Mouse (Mus musculus) myocyte (in vitro differentiated cells): ENCODE data around the gene Mrtfb. TPM values are rescaled to one million over a fixed set of nuclear protein-coding genes. Genes with fewer than 3 reads are reported as not detected.
"Not testable (repeated sequence)": the region's sequence is repeated elsewhere in the genome, so short reads cannot be mapped to it uniquely, and the experiment has no call there.

Experiments used
- H3K27me3 ChIP-seq: one replicate; pipeline ENCODE4 v1.6.1; 2011; ENCODE audit not compliant: control insufficient read depth, insufficient read depth, insufficient read length
- H3K36me3 ChIP-seq: one replicate; pipeline ENCODE4 v1.6.1; 2011; ENCODE audit not compliant: control insufficient read depth, insufficient read depth
- H3K4me2 ChIP-seq: one replicate; pipeline ENCODE4 v1.6.1; 2011; ENCODE audit warnings: low read depth, control low read depth
- H3K4me3 ChIP-seq: one replicate; pipeline ENCODE4 v1.5.1; 2011; ENCODE audit warnings: mild to moderate bottlenecking, control low read depth, moderate library complexity
- H3K79me2 ChIP-seq: one replicate; pipeline ENCODE4 v1.6.1; 2011; ENCODE audit not compliant: control insufficient read depth, insufficient read depth
- H3ac ChIP-seq: one replicate; pipeline ENCODE4 v1.6.1; 2011; ENCODE audit not compliant: control insufficient read depth, insufficient read length
- CEBPB ChIP-seq: IDR thresholded peaks from 2 replicates; pipeline ENCODE4 v1.6.1; 2011; ENCODE audit warnings: mild to moderate bottlenecking, moderate library complexity; ENCODE audit not compliant: poor library complexity, insufficient read depth, severe bottlenecking
- E2F4 ChIP-seq: IDR thresholded peaks from one replicate; pipeline ENCODE4 v1.6.1; 2011; ENCODE audit warnings: mild to moderate bottlenecking, control low read depth, moderate library complexity; ENCODE audit not compliant: insufficient read depth
- MAX ChIP-seq: IDR thresholded peaks from one replicate; pipeline ENCODE4 v1.6.1; 2011; ENCODE audit warnings: low read depth, mild to moderate bottlenecking, control low read depth
- MYOD1 ChIP-seq, 3 experiments: IDR thresholded peaks; one replicate each; pipeline ENCODE4 v1.6.1; 2011; ENCODE audit warnings: control low read depth in 2 of 3, low read depth in 2 of 3, mild to moderate bottlenecking in 2 of 3, moderate library complexity in 1 of 3; ENCODE audit not compliant: insufficient read length in 2 of 3, control insufficient read depth in 1 of 3
- MYOG ChIP-seq, 3 experiments: IDR thresholded peaks; one replicate each; pipeline ENCODE4 v1.6.1; 2011; ENCODE audit warnings: control low read depth in 2 of 3, low read depth in 2 of 3, mild to moderate bottlenecking in 2 of 3; ENCODE audit not compliant: insufficient read length in 2 of 3, control insufficient read depth in 1 of 3, insufficient read depth in 1 of 3
- POLR2A ChIP-seq: IDR thresholded peaks from one replicate; pipeline ENCODE4 v1.6.1; 2011; ENCODE audit warnings: low read depth, mild to moderate bottlenecking, control low read depth, moderate library complexity; ENCODE audit not compliant: insufficient read length
- POLR2AphosphoS2 ChIP-seq: IDR thresholded peaks from one replicate; pipeline ENCODE4 v1.6.1; 2011; ENCODE audit warnings: low read depth, control low read depth; ENCODE audit not compliant: insufficient read length
- REST ChIP-seq: IDR thresholded peaks from one replicate; pipeline ENCODE4 v1.6.1; 2011; ENCODE audit warnings: mild to moderate bottlenecking, control low read depth, moderate library complexity; ENCODE audit not compliant: insufficient read depth, insufficient read length
- SRF ChIP-seq: IDR thresholded peaks from one replicate; pipeline ENCODE4 v1.6.1; 2011; ENCODE audit warnings: low read depth; ENCODE audit not compliant: control insufficient read depth, insufficient read length
- TCF12 ChIP-seq: IDR thresholded peaks from one replicate; pipeline ENCODE4 v1.6.1; 2011; ENCODE audit warnings: mild to moderate bottlenecking, control low read depth; ENCODE audit not compliant: poor library complexity, insufficient read depth, severe bottlenecking
- TCF3 ChIP-seq: IDR thresholded peaks from one replicate; pipeline ENCODE4 v1.6.1; 2011; ENCODE audit warnings: low read depth, control low read depth; ENCODE audit not compliant: insufficient read length
- USF1 ChIP-seq: IDR thresholded peaks from one replicate; pipeline ENCODE4 v1.6.1; 2011; ENCODE audit warnings: low read depth, mild to moderate bottlenecking, control low read depth, moderate library complexity
- polyA plus RNA-seq: library from polyadenylated mRNA; unstranded; fragments of >200 nt; fragmentation: generic; extraction: Trizol; gene quantifications from one replicate; pipeline ENCODE4 v1.2.1, GENCODE M21; 2012; ENCODE audit warnings: missing spikeins

The Mrtfb gene
- polyA plus RNA-seq, 1 experiment: 5.2 TPM

DNA sequence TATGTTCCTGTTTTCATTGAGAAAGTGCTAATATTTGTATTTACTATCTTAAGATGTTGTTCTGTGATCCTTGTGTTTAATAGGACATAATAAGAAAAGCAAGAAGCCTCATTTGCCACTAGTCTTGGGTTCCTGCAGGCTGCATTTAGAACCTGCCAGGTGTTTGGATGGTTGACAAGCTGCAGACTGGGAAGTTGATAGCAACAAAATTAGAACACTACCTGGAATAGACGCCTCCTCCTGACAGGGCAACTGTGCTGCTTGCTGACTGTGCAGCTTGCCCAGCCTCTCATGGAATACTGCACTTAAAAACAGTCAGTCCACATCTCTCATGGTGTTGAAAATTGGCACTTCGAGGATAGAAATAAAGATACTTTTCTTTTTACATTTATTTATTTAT, 76.3 kb downstream of the Mrtfb start:
- no peaks in the 10 kb centered on the region for H3K79me2 ChIP-seq
- H3K36me3 ChIP-seq: no peaks in the 10 kb centered on the region
- H3K4me2 ChIP-seq: no peak overlapping the region
- H3K27me3 ChIP-seq: no peaks in the 10 kb centered on the region
- no peak for TF ChIP-seq MYOG (IDR thresholded peaks at IDR 0.05; ENCODE audit: control insufficient read depth in 1 of 3, insufficient read depth in 1 of 3, insufficient read length in 2 of 3, low read depth in 2 of 3)
- TF ChIP-seq MAX: no peak
- TF ChIP-seq POLR2A: no peak
- no peak for TF ChIP-seq MYOD1 (IDR thresholded peaks at IDR 0.05; ENCODE audit: control insufficient read depth in 1 of 3, insufficient read length in 2 of 3, low read depth in 2 of 3)
- no peak for TF ChIP-seq TCF3
- TF ChIP-seq SRF: no peak
- no peak for TF ChIP-seq E2F4
- TF ChIP-seq USF1: no peak
- TF ChIP-seq POLR2AphosphoS2: no peak
- TF ChIP-seq REST: no peak
- TF ChIP-seq CEBPB: no peak
- no peak for TF ChIP-seq TCF12
- H3ac ChIP-seq: no peak overlapping the region
- H3K4me3 ChIP-seq: no peak overlapping the region

DNA sequence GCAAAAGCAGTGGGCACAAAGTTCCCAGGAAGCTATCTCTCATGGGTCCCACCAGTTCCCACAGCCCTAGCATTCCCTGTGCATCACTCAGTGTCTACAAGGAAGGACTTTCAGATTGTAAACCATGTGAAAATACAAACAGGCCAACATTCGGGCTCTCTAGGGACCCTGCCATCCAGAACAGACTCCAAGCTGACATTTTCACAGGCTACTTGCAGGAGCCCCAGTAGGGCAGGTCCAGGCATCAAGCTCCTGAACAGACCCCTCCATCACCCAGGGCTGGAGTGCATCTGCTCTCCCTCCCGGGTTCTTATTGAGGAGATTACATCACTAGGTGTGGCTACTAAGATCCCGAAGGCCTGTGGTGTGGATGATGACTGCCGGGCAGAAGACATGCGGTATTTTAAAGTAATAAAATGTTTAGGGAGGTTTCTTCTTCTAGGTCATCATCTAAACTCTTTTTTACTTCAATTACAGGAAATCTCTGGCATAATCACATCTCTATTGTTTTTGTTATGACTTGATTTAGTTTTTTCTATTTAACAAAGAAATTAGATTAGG, 77.6 kb downstream of the Mrtfb start:
- no peaks in the 10 kb centered on the region for H3K27me3 ChIP-seq
- no peak for TF ChIP-seq POLR2AphosphoS2
- TF ChIP-seq REST: no peak
- TF ChIP-seq MAX: no peak
- no peak for TF ChIP-seq CEBPB
- no peak for TF ChIP-seq TCF3
- no peak for TF ChIP-seq USF1
- H3K4me2 ChIP-seq: peak overlapping the region; percentile 7
- H3K79me2 ChIP-seq: no peaks in the 10 kb centered on the region
- H3K4me3 ChIP-seq: no peak overlapping the region
- no peak overlapping the region for H3ac ChIP-seq
- no peaks in the 10 kb centered on the region for H3K36me3 ChIP-seq

DNA sequence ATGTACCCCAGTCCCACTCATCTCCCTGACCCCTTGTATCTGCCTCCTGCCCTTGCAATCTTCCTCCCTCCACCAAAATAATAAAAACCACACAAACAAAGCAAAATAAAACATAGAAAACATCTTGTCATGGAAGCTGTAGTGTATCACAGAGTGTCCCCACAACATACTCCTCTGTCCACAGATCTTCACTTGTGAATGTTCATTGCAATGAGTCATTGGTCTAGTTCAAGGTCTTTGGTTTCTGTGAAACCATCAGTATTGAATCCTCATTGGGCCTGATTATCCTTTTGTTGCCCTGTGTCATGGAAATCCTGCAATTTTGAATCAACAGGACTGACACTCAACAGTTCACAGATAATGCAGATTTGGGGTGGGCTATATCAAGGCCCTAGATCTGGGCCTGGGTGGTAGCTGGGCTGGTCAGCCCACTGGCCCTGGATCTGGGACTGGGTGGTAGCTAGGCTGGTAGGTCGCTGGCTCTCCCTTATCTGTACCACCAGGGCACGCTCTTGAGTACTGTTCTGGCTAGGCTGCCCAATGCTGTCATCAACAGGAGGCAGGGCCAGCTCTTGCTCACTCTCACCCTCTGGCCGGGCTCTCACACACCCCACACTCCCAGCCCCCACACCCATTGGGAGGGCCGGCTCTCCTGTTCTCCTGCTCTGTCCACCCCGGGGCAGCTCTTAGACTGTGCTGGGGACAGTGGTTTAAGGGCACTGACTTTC, 80.4 kb downstream of the Mrtfb start:
- no peak overlapping the region for H3K4me3 ChIP-seq
- no peak overlapping the region for H3K4me2 ChIP-seq
- H3K27me3 ChIP-seq: no peaks in the 10 kb centered on the region
- no peak overlapping the region for H3ac ChIP-seq
- no peaks in the 10 kb centered on the region for H3K79me2 ChIP-seq
- TF ChIP-seq MYOD1 (IDR thresholded peaks at IDR 0.05; ENCODE audit: control insufficient read depth in 1 of 3, insufficient read length in 2 of 3, low read depth in 2 of 3) (no peak), SRF (no peak), TCF3 (no peak), CEBPB (no peak), TCF12 (no peak), MAX (no peak), E2F4 (no peak), MYOG (IDR thresholded peaks at IDR 0.05; ENCODE audit: control insufficient read depth in 1 of 3, insufficient read depth in 1 of 3, insufficient read length in 2 of 3, low read depth in 2 of 3) (no peak), REST (no peak), POLR2AphosphoS2 (no peak), POLR2A (no peak), USF1 (no peak)
- no peaks in the 10 kb centered on the region for H3K36me3 ChIP-seq

DNA sequence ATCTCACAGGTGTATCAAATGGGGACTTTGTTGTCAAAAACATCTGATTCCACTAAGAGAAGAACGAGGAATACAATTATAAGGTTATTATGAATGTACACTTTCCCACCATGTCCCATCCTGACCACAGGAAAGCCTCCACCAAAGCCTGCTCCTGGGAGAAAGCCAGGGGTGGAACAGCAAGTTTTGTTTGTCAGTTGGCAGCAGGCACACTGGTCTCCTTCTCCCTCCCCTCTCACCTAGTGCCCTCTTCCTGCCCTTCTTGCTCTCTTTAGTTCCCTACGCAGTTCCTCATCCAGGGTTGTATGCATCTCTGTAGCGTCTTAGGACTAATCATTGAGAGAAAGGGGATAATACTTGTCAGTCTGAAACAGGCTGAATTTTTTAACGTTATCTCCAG, 81.8 kb downstream of the Mrtfb start:
- no peak for TF ChIP-seq CEBPB
- H3K4me2 ChIP-seq: no peak overlapping the region
- no peak overlapping the region for H3ac ChIP-seq

DNA sequence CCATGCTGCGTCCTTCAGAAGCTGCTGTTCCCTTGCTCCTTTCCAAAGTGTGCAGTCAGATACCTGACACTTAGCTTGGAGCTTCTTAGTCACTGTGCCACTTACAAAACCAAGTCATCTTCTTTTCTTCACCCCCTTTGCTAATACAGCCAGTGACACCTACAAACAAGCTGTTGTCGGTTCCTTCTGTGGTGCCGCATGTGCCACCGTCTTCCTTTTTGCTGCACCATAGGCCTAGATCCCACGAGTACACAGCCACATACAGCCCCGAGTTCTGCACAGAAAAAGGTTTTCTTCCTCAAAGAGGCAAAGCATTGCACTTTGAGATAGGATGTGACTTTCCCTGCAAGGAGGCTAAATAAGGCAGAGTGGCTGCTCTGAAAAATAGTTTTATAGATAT, 83.2 kb downstream of the Mrtfb start:
- no peaks in the 10 kb centered on the region for H3K79me2 ChIP-seq
- H3ac ChIP-seq: no peak overlapping the region
- no peaks in the 10 kb centered on the region for H3K36me3 ChIP-seq
- no peaks in the 10 kb centered on the region for H3K27me3 ChIP-seq
- no peak for TF ChIP-seq TCF12
- TF ChIP-seq E2F4: no peak
- TF ChIP-seq REST: no peak
- no peak for TF ChIP-seq MYOG (IDR thresholded peaks at IDR 0.05; ENCODE audit: control insufficient read depth in 1 of 3, insufficient read depth in 1 of 3, insufficient read length in 2 of 3, low read depth in 2 of 3)
- no peak for TF ChIP-seq POLR2A
- TF ChIP-seq CEBPB: no peak
- no peak for TF ChIP-seq POLR2AphosphoS2
- no peak for TF ChIP-seq SRF
- TF ChIP-seq MAX: no peak
- no peak for TF ChIP-seq USF1
- no peak for TF ChIP-seq TCF3
- TF ChIP-seq MYOD1 (IDR thresholded peaks at IDR 0.05; ENCODE audit: control insufficient read depth in 1 of 3, insufficient read length in 2 of 3, low read depth in 2 of 3): no peak
- H3K4me3 ChIP-seq: no peak overlapping the region
- no peak overlapping the region for H3K4me2 ChIP-seq

More for the DNA sequence above, 81.8 kb downstream of the Mrtfb start:
- no peaks in the 10 kb centered on the region for H3K36me3 ChIP-seq
- no peaks in the 10 kb centered on the region for H3K79me2 ChIP-seq
- H3K4me3 ChIP-seq: no peak overlapping the region
- no peaks in the 10 kb centered on the region for H3K27me3 ChIP-seq

DNA sequence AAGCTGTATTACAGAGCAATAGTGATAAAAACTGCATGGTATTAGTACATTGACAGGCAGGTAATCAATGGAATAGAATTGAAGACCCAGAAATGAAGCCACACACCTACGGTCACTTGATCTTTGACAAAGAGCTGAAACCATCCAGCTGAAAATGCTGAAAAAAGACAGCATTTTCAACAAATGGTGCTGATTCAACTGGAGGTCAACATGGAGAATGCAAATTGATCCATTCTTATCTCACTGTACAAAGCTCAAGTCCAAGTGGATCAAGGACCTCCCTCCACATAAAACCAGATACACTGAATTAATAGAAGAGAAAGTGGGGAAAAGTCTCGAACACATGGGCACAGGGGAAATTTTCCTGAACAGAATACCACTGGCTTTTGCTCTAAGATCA, 89.5 kb downstream of the Mrtfb start:
- H3K36me3 ChIP-seq, H3K4me3 ChIP-seq: not testable (repeated sequence)

More for the DNA sequence above, 89.5 kb downstream of the Mrtfb start:
- not testable (repeated sequence) for H3K79me2 ChIP-seq, H3K4me2 ChIP-seq, H3K27me3 ChIP-seq, H3ac ChIP-seq
